Mouse (Mus musculus): ENCODE results near the gene Tmem51.

GRCm38 (mm10) chr4:141992530-141993204 lies 91.4 kb downstream of the Tmem51 start:
- TF ChIP-seq CTCF (IDR thresholded peaks at IDR 0.05; ENCODE audit: low read depth, low read length) = no peak
- no peak for TF ChIP-seq POLR2A (IDR thresholded peaks at IDR 0.05; ENCODE audit: extremely low read depth, insufficient read depth, low read length)
